ENCODE assay signal across 8 mouse cellular contexts in the genomic region with DNA sequence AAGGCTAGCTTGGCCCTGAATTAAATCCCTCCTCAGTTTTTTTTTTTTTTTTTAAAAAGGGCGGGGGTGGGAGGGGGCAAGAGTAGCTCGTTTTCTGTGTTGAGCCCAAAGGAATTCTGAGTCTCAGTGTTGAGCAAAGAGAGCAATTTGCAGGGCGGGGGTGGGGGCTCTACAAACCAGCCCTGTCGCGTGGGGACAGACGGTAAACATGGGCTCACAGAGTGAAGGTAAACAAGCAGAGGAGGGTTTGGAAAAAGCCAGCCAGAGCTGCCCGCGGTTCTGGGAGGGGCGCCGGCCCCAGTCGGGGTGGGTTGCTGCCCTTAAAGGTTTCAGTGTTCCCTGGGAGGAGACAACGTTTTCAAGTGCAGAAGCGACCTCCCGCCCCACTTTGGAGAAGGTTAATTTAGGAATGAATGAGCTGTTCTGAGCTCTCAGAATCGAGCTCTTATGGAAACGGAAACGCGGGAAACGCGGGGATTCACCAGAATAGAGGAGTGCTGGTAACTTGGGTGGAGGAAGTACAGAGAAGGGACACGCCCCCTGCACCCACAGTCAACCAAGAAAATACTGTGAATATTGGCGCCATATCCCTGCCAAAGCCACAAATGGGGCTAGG. TPM values are rescaled to one million over a fixed set of nuclear protein-coding genes. Genes with fewer than 3 reads are reported as not detected.
A peak's percentile ranks its signal among the peaks of the same experiment; 100 is the strongest.
DNase-seq lines count a peak whose midpoint lies in the region; ATAC-seq and TF ChIP-seq lines count a peak whose summit lies in the region.

No protein-coding gene starts in this region.

- H3K27ac ChIP-seq in embryonic facial prominence, embryonic 11.5 days (replicated peaks; ENCODE audit: low read depth, low read length), result peak overlapping the region; percentile 44
- H3K27ac ChIP-seq in hindbrain, postnatal 0 days, result no peak overlapping the region
- no peak overlapping the region for H3K27ac ChIP-seq in macrophage
- H3K27ac ChIP-seq in stomach, postnatal 0 days (replicated peaks), result peak overlapping the region; percentile 56; the same call in 1 of the 2 replicates

- TF ChIP-seq CTCF in hindbrain, postnatal 0 days (IDR thresholded peaks at IDR 0.05; ENCODE audit: low read depth), result no peak
- TF ChIP-seq CTCF in stomach, postnatal 0 days (IDR thresholded peaks at IDR 0.05; ENCODE audit: low read depth), result no peak

- no peaks in the 10 kb centered on the region for H3K27me3 ChIP-seq in embryonic facial prominence, embryonic 11.5 days (ENCODE audit: control insufficient read depth, insufficient read depth, low read length)
- no peaks in the 10 kb centered on the region for H3K27me3 ChIP-seq in hindbrain, postnatal 0 days (ENCODE audit: insufficient read depth, low read length)
- H3K27me3 ChIP-seq in stomach, postnatal 0 days (ENCODE audit: control insufficient read depth, insufficient read depth, low read length), result no peaks in the 10 kb centered on the region

- peak overlapping the region; percentile 68 for H3K4me2 ChIP-seq in embryonic facial prominence, embryonic 11.5 days (ENCODE audit: low read depth, low read length)
- peak overlapping the region; percentile 60 for H3K4me2 ChIP-seq in hindbrain, postnatal 0 days (ENCODE audit: low read depth, low read length)
- H3K4me2 ChIP-seq in stomach, postnatal 0 days (replicated peaks; ENCODE audit: low read depth), result peak overlapping the region; percentile 60

- peak; percentile 51; the same call in 1 of the 2 replicates for ATAC-seq in embryonic facial prominence, embryonic 11.5 days (replicated peaks; ENCODE audit: insufficient number of reproducible peaks, low FRiP score, low TSS enrichment, low read depth)
- ATAC-seq in hindbrain, postnatal 0 days, result no peak
- peak; percentile 47; the same call in 1 of the 2 replicates for ATAC-seq in stomach, postnatal 0 days (ENCODE audit: low FRiP score, low TSS enrichment)

- TF ChIP-seq EP300 in stomach, postnatal 0 days (optimal IDR thresholded peaks at IDR 0.05), result no peak

- peak overlapping the region; percentile 58 for H3K9ac ChIP-seq in embryonic facial prominence, embryonic 11.5 days (replicated peaks; ENCODE audit: low read length)
- H3K9ac ChIP-seq in hindbrain, postnatal 0 days (replicated peaks; ENCODE audit: low read length), result no peak overlapping the region; the same call in 1 of the 2 replicates
- peak overlapping the region; percentile 23; the same call in 1 of the 2 replicates for H3K9ac ChIP-seq in stomach, postnatal 0 days (ENCODE audit: low read length)

- no peaks in the 10 kb centered on the region for H3K79me2 ChIP-seq in macrophage (ENCODE audit: inconsistent target)

- no peaks in the 10 kb centered on the region for H3K9me3 ChIP-seq in embryonic facial prominence, embryonic 11.5 days (replicated peaks; ENCODE audit: control insufficient read depth, low read length)
- H3K9me3 ChIP-seq in hindbrain, postnatal 0 days (ENCODE audit: low read length), result no peaks in the 10 kb centered on the region
- no peaks in the 10 kb centered on the region for H3K9me3 ChIP-seq in stomach, postnatal 0 days (ENCODE audit: control insufficient read depth, low read length)

- H3K4me3 ChIP-seq in embryonic facial prominence, embryonic 11.5 days (ENCODE audit: low read depth, low read length), result peak overlapping the region; percentile 30
- H3K4me3 ChIP-seq in hindbrain, postnatal 0 days (ENCODE audit: low read length), result peak overlapping the region; percentile 25
- peak overlapping the region; percentile 6; the same call in 1 of the 2 replicates for H3K4me3 ChIP-seq in macrophage (ENCODE audit: inconsistent target)
- H3K4me3 ChIP-seq in stomach, postnatal 0 days (ENCODE audit: low read depth, low read length), result peak overlapping the region; percentile 29

- no peaks in the 10 kb centered on the region for H3K36me3 ChIP-seq in embryonic facial prominence, embryonic 11.5 days (replicated peaks; ENCODE audit: control insufficient read depth, insufficient read depth, low read depth, low read length)
- no peaks in the 10 kb centered on the region for H3K36me3 ChIP-seq in hindbrain, postnatal 0 days (ENCODE audit: insufficient read depth, low read length)
- no peaks in the 10 kb centered on the region for H3K36me3 ChIP-seq in macrophage (ENCODE audit: inconsistent target)
- no peaks in the 10 kb centered on the region for H3K36me3 ChIP-seq in stomach, postnatal 0 days (ENCODE audit: control insufficient read depth, insufficient read depth, low read length)

- peak; percentile 53 to 71 for DNase-seq in spleen, postnatal 10 days (ENCODE audit: low spot score in 2 of 2)
- DNase-seq in spleen, adult 12 weeks (ENCODE audit: low spot score), result no peak
- peak; percentile 71 for DNase-seq in embryonic facial prominence, embryonic 11.5 days (ENCODE audit: low spot score)
- no peak for DNase-seq in hindbrain, postnatal 0 days (ENCODE audit: low spot score)
- peak; percentile 59 for DNase-seq in stomach, postnatal 0 days (ENCODE audit: low spot score)
- no peak for DNase-seq in cerebellum, adult 18-20 months
- no peak for DNase-seq in gastrocnemius, adult 18-20 months (ENCODE audit: low spot score)

- WGBS in embryonic facial prominence, embryonic 11.5 days, result 2% methylated on average over 22 of the region's 22 CpGs
- 1% methylated on average over 22 of the region's 22 CpGs for WGBS in hindbrain, postnatal 0 days
- 8% methylated on average over 21 of the region's 22 CpGs for WGBS in macrophage (ENCODE audit: missing documents)
- WGBS in stomach, postnatal 0 days, result 1% methylated on average over 22 of the region's 22 CpGs

- no peaks in the 10 kb centered on the region for H3K4me1 ChIP-seq in embryonic facial prominence, embryonic 11.5 days (ENCODE audit: control insufficient read depth, insufficient read depth, low read length)
- H3K4me1 ChIP-seq in hindbrain, postnatal 0 days (ENCODE audit: insufficient read depth, low read length), result no peaks in the 10 kb centered on the region
- no peaks in the 10 kb centered on the region for H3K4me1 ChIP-seq in stomach, postnatal 0 days (replicated peaks; ENCODE audit: control insufficient read depth, insufficient read depth)

RNA-seq across cellular contexts. Expression of a gene that starts 7.6 kb away (rescaled TPM):
- 2.2 and 4.3 TPM in 2 replicates for polyA plus RNA-seq in embryonic facial prominence, embryonic 11.5 days (2014; fragmentation: Nextera tagmentation; extraction: Ambion mirVana)
- total RNA-seq in hindbrain, postnatal 0 days (2014; rRNA removed), result 13.6 and 14.4 TPM in 2 replicates
- polyA plus RNA-seq in hindbrain, postnatal 0 days (2015; fragmentation: Nextera tagmentation; extraction: Ambion mirVana), result 6.5 and 7.1 TPM in 2 replicates
- total RNA-seq in macrophage (2018; cell fraction: chromatin; rRNA removed), result 100 to 1,000 TPM in 16 of 26 experiments, 10 to 100 TPM in 10; 13.2 to 775 (median 263) TPM
- 100 to 1,000 TPM in 15 of 26 experiments, 10 to 100 TPM in 11; 40.0 to 448 (median 113) TPM for total RNA-seq in macrophage (2018; cell fraction: cytosol; rRNA removed)
- 100 to 1,000 TPM in 20 of 26 experiments, 10 to 100 TPM in 6; 31.5 to 764 (median 230) TPM for total RNA-seq in macrophage (2018; cell fraction: nucleus; rRNA removed)
- polyA plus RNA-seq in macrophage (2018), result 98.8 to 168 TPM (median 120 TPM) in 3 replicates
- polyA plus RNA-seq in stomach, postnatal 0 days (2015; fragmentation: Nextera tagmentation; extraction: Ambion mirVana), result 109 and 114 TPM in 2 replicates
- 10 to 100 TPM; 40.7 to 47.3 TPM for total RNA-seq in gastrocnemius, adult 18-20 months (2021)

Comparison
In these comparisons a context has a peak if more than half of its experiments do, and no peak if none do; other contexts are left out.
1. DNase-seq: peak in spleen, postnatal 10 days (2 of 2), embryonic facial prominence, embryonic 11.5 days (single experiment) and stomach, postnatal 0 days (single experiment); none in spleen, adult 12 weeks (single experiment), hindbrain, postnatal 0 days (single experiment), cerebellum, adult 18-20 months (0 of 2) and gastrocnemius, adult 18-20 months (single experiment).
2. H3K27ac ChIP-seq: peak in embryonic facial prominence, embryonic 11.5 days (single experiment) and stomach, postnatal 0 days (single experiment); none in hindbrain, postnatal 0 days (single experiment) and macrophage (single experiment).
3. RNA of a gene that starts 7.6 kb away (polyA plus RNA-seq): 109 to 114 TPM in stomach, postnatal 0 days and 98.8 to 168 TPM in macrophage; 6.5 to 7.1 TPM in hindbrain, postnatal 0 days and 2.2 to 4.3 TPM in embryonic facial prominence, embryonic 11.5 days; every median in the first group is over 10 times any median in the second.
4. Peak in every context shown above with its lines, with median percentiles within 50 percentile points of each other: H3K4me2 ChIP-seq and H3K4me3 ChIP-seq.